Mouse (Mus musculus): ENCODE measurements around the gene Bcam.

Bcam gene

DNA sequence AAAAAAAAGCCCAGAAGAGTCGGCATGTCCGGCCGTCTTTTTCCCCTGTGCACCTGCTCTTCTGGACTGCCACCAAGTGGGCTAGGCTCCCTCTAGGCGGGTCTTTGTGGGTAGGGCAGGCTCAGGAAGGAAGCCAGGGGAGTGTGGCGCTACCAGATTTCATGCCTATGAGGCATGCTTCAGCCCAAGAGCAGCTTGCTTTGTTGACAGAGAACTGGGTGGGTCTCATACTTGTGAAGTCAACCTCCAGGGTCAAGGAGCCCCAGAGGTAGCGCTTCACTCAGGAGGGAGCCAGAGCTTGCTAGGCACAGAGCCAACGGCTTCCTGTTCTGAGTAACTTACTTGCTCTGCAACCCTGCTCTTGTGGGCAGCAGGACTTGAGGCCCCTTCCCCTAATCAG is 17.2 kb downstream of the Bcam start:
- DNase-seq (ENCODE audit: low spot score): no peak

DNA sequence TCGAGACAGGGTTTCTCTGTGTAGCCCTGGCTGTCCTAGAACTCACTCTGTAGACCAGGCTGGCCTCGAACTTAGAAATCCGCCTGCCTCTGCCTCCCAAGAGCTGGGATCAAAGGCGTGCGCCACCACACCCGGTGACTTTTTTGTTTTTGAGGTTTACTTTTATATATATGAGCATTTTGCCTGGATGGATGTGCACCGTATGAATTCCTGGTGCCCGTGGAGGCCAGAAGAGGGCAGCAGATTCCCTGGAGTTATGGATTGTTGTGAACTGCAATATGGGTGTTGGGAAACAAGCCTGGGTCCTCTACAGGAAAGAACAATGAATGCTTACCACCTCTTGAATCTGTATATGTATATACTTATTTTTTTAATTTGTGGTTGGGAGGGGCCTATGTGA is 18.2 kb downstream of the Bcam start:
- DNase-seq (ENCODE audit: low spot score): no peak

DNA sequence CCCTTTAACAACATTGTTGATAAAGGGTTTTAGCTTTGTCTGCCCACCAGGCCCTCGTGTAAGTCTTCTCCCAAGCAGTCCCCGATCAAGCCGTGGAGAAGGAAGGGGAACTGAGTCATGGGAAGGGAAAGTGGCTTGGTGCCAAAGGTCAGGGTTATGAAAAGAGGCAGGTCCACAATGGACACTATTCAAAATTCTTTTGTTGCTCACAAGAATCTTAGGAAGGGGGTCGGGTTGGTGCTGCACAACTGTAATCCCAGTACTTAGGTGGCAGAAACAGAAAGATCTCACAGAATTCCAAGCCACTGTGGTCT is 19.8 kb downstream of the Bcam start:
- DNase-seq (ENCODE audit: low spot score): no peak

DNA sequence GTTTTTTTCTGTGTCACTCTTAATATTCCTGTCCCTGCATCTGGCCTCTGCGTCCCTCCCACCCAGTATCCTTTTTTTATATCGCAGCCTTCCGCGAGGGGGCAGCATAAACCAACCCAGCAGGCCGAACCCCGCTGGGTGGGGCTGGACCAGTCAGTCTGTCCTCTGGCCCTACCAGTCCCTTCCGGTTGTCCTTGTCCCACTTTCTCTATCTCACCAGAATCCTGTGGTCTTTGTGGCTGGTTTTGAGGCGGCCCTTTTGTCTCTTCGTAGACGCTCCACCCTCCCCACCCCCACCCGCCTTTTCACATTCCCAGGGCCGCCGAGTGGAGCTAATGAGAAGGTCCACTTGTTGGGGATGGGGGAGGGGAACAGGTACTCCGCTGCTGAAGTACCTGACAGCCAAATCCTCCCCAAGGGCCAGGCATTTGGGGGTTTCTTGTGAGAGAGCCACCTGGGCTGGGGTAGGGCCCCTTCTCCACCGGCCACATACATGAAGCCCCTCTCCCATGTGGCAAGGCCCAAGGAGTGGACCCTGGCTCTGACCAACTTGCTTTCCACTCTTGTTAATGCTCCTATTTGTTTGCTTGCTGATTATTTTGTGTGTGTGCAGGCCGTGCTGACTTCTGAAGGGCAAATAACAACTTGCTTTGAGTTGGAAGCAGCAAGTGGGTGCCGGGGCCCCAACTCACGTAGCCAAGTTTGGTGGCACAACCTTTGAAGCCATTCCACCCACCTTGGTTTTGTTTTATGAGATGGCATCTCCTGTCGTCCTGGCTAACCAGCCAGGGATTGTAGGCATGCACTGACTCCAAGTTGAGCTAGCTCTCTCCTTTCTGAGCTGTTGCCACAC is 20.4 kb downstream of the Bcam start, which contains the start of gene Nectin2:
Gene Nectin2, minus strand, starts transcription at position 267 of the 853 bp plus-strand sequence.
- DNase-seq (ENCODE audit: low spot score): peak; percentile 27

DNA sequence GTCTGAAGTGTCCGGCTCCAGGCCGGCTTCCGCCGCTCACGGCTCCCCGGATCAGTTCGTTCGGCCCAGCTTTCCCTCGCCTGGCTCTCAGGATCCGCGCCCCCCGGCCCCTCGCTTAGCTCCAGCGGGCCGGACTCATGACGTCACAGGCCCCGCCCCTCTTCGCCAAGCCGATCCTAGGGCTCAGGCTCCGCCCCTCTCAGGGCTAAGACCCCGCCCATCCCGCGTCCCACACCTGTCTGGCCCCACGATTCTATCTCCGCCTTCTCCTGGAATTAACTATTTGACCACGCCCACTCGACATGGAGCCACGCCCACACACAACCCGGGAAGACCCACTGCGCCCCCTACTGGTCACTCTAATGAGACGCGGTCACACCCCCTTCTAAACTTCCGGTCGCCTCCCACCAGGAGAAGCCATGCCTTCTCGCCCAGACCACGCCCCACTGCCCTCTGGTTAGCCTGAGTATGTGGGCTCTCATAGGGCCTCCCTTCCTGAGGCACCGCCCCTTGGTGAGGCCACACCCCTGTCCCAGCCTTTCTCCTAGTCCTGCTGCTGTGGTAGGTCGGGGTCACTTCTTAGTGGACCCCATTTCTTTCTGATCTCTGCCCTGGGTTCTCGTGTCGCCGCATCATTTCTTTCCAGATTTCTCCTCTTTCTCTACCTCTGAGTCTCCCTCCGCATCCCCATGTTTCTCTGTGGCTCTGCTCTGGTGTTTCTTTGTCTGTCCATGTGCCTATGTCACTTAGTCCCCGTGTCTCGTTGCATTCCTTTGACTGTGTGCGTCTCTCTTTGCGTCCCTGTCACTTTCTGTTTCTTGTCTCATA is 21.2 kb downstream of the Bcam start:
- DNase-seq (ENCODE audit: low spot score): peak; percentile 68

DNA sequence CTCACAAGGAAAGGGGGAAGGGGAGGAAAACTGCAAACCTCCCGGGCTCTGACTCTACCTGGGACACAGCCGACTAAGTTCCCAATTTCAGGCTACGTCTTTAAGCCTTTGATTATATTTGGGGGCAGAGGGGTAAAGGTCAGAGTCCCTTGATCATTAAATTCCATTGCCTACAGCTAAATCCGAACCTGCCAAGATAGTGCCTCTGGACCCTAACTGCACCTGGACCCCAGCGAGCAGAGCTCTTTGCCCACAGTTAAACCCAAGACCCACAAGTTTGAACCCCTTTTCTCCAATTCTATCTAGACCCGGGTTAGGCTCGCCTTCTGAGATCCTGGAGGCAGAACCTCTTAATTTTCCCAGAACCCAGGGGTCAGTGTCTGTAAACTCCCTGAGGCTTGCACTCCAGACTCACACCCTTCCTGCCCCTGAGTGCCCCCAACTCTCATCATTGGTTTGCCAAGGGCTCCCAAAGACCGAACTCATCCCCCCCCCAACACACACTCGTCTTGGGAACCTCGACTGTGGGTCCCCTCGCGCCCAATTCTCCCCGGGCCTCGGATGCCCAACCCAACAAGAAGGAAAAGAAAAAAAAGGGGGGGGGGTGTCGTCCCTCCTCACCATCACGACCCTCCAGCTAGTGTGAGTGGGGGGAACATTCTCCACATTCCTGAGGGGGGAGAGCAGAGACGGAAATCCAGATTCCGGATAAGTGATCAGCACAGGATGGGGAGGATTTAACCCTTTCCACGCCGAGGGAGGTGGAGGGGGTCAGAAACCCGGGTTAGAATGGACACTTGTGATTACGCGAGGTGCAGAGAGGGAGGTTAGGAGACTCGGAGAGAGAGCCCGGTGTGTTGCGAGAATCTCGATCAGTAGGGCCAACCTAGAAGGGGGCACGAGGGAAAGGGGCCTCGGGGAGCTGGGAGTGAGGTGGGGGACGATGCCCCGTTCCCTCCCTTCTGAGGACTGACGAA is 22.3 kb downstream of the Bcam start:
- no peak for DNase-seq (ENCODE audit: low spot score)

DNA sequence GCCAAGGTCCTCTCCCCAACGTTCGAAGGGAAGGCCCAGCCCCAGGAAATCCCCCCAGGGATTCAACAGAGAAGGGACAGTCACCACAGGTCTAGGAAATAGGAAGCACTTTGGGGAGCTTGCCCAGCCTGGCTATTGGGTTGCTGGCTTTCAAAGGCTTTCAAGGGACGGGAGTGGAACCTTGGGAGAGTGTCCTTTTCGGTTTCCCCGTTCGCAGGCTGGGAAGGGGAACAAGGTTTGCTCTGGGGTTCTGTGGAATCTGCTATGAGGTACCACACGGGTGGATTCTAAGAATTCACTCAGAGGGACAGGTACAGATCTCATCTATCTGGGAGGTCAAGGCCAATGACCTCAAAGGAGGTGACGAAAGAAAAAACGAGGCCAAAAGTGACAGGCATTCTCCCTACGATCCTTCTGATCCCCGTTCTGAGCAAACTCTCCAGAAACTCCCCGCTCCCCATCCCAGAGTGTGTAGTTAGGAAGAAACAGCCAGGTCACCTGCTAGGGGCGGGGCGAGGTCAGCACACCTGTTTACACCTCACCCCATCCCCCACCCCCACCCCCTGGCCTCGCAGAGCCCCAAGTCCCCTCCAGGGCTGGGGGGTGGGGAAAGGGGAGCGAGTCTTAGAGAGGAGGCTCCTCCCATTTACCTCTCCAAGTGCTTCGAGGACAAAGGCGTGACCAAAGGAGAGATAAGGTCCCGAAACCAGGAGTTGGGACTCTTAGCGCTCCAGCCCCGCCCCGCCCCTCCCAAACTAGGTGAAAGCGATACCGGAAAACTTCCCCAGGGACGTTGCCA is 23.2 kb downstream of the Bcam start:
- no peak for DNase-seq (ENCODE audit: low spot score)

DNA sequence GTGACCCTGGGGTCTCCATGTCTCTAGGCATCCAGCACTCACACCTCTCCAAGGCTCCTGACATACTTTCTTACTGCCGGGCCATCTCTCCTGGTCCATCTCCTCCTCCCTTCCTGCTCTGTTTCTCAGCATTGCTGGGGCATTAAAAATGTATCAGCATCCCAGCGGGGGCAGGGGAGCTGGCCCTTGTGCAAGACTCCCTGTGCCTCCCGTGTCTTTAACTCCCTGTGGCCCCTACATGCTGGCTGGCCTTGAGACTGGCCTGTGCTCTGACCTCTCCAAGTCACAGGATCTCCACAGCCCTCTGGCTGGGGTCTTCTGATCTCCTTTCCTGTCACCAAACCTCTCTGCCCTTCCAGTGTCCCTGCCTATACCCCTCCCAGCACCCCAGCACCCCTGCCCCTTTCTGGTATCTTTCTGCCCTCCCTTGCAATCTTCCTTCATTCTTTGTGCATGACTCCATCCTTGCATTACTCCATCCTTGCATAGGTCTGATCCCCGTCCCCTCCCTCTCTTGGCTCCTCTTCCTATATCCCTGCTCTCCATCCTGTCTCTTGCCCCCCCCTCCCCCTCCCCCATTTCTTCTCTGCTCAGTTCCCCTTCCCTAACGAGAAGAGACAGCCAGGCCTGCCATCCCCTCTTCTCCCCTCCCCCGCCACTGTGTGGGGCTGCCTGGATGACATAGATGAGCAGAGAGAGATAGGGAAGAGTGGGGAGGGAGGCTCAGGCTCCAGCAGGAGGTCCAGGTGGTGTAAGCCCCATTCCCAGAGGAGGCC is 24.2 kb downstream of the Bcam start:
- DNase-seq (ENCODE audit: low spot score): no peak

DNA sequence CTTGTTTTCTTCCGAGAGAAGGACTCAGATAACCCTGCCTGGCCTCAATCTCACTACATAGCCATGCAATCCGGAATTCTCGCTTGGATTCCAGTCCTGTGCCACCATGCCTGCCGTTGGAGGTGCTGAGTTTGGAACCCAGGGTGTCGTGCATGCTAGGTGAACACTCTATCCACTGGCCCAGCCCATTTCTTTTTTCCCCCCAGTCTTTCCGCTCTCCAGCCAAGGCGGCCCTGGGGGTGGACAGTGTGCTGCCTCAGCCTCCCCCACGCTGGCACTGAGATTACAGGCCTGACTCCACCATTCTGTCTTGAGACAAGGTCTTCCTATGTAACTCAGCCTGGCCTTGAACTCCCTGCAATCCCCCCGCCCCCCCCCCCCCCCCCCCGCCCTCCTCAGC is 24.8 kb downstream of the Bcam start:
- no peak for DNase-seq (ENCODE audit: low spot score)

DNA sequence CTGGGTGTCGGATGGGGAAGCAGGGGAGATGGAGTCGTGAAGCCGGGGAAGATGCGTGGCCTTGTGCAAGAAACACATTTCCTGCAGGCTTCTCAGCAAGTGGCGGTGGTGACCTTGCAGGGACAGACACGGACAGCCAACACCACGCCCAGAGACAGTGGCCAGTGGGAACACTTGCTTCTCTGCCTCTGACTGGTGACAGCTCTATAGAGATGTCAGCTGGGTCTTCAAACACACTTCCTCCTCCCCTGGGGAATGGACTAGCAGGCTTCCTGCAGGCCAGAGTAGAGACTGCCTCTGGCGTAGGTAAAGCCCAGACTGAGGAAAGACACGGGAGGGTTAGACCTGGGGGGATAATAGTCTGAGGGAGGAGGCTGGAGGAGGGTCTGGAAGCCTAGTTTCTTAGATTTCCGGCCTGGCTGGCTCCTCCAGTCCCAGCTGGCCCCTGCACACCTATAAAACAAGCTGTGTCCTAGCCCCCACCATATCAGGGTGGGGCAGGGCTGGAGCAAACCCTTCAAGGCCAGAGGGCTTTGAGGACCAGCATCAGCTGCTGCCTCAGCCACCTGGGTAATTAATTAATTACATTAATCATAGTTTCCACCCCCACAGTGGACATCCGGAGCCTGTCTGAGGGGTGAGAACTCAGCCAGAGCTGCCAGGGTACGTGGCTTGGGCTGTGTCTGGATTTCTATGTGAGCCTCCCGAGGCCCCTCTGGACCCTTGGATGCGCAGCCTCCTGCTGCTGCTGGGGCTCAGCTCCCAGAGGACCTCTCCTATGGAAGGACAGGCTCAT is 26.0 kb downstream of the Bcam start:
- DNase-seq (ENCODE audit: low spot score): no peak

DNA sequence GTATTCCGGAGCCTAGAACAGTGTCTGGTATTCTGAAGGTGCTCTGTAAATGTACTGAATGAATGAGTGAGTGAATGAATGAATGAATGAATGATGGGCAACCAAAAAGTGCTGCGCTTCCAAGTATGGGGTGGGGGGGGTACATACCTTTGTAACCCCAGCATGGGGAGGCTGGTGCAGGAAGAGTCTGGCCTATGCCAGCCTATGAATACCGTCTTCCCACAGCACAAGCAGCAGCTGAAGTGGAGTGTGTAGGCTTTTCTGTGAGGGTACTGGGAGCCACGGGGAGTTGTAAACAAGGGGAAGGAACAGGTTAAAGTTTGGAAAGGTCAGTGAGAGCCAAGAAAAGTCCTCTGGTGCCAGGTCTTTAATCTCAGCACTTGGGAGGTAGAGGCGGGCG is 27.0 kb downstream of the Bcam start:
- DNase-seq (ENCODE audit: low spot score): no peak

DNA sequence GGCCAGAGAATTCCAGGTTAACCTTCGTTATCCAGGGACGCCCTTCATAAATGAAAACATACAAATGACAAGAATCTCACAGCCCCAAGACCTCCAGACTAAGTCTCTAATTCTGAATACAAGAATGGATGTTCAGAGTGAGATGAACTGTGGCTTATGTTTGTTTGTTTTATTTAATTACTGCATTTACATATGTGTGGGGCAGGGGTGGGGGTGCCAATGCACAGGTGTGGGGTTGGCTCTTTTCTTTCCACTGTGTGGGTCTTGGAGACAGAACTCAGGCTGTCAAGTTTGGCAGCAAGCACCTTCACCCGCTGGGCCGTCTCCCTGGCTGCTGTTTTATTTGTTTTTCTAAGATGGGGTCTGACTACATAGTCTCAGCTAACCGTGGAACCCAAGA is 28.3 kb downstream of the Bcam start:
- DNase-seq (ENCODE audit: low spot score): no peak

DNA sequence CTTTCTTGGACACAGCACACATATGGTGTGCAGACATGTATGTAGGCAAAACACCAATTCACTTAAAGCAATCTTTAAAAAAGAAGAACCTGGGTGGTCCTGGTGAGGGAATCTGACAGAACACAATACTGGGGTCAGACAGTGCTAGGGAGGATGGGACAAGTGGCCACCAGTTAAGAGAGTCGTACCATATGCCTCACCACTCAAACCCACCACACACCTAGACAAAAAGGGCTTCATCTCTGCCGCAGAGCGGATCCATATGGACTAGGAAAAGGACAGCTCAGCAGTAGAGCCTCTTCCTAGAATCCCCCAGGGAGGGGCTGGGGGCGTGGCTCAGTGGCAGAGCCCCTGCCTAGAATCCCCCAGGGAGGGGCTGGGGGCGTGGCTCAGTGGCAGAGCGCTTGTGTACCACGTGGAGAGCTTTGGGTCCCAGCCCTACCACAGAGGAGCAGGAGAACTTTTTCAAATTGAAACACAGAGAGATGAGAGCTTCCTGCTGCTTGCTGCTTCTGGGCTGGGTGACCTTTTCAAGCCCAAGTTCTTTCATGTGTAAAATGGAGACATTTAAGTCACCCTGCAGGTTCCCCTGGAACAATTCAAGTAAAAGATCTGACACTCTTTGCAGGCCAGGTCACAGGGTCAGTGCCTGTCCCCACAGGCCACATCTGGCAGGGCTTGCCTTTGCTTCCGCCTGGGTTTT is 29.3 kb downstream of the Bcam start:
- DNase-seq (ENCODE audit: low spot score): no peak

DNA sequence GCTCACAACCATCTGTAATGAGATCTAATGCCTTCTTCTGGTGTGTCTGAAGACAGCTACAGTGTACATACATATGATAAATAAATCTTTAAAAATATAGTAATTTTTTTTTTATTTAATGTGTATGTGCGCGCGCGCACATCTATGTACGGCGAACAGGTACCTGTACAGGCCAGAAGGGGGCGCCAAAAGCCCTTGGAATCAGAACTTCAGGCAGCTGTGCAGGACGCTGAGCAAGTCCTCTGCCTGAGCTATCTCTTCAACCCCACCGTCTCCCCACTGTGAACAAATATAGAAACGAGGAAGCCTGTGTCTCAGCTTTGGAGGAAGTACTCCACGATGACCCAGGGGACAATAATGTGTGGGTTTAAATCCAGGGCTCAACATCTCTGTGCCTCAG is 30.5 kb downstream of the Bcam start:
- no peak for DNase-seq (ENCODE audit: low spot score)

DNA sequence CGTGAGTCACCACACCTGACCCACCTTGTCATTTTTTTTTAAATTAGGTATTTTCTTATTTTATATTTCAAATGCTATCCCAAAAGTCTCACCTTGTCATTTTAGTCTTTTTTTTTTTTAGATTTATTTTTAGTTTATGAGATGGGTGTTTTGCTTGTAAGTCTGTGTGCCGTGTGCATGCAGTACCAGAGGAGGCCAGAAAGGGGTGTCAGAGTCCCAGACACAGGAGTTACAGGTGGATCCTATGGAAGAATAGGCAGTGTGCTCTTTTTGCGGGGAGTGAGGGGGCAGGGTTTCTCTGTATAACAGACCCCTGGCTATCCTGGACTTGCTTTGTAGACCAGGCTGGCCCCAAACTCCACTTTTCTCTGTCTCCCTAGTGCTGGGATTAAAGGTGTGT is 32.0 kb downstream of the Bcam start:
- DNase-seq (ENCODE audit: low spot score): no peak

DNA sequence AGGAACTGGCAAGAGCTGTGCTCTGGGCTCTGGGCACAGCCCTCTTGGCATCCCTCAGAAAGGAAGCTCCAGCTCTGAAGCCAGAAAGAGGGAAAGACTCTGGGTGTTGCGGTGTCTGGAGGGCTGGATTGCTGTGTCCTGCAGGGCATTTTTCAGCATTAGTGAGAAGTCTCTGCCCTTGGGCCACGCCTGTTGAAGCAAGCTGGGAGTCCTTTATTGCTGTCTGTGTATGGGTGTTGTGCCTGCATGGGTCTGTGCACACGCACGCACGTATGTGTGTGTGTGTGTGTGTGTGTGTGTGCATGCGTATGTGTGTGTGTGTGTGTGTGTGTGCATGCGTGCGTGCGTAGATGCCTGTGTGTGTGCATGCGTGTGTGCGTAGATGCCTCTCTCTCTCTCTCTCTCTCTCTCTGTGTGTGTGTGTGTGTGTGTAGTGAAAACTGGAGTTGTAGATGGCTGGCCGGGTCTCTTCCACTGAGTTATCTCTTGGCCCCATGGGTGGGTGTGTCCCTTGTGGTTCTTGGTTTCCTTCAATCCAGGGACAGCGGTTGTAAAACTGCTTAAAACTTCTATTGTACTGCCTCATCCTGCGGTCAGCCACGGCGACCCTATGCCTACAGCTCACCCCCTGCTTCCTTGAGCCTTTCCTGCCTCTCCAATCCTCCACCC is 34.3 kb downstream of the Bcam start:
- no peak for DNase-seq (ENCODE audit: low spot score)

DNA sequence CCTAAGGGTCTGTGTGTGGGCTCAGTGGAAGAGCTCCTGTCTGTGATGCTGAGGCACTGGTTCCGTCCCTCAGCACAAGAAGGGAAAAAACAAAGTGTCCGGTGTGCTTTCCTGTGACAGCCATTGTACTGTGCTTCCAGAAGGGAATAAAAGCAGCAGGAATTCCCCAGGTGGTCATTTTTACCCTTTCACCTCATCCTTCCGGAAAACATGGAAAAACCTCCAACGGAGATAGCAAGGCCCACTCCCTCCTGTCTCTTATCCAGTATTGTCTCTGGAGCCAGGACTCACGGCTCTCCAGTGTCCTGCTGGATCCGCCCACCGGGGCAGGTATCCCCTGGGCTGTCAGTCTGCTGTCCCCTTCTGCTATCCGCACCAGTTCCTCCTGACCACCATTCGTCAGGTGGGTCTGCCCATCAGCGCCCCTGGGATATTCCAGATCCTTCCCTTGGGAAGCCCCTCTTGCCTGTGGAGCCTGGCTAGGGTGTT is 36.6 kb downstream of the Bcam start:
- DNase-seq (ENCODE audit: low spot score): no peak

DNA sequence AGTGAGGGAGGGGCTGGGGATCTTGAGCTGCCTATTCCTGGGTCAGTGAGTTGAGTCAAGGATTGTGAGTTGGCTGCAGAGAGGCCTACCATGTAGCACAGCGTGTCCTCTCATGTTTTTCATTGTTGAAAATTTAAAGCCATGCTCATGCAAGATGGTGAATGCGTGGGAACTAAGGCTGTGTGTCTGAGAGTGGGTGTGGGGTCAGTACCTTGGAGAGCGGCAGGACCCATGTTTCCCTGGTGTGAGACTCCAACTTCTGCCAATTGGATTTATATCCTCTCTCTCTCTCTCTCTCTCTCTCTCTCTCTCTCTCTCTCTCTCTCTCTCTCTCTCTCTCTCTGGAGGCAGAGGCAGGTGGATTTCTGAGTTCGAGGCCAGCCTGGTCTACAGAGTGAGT is 44.3 kb downstream of the Bcam start:
- no peak for DNase-seq (ENCODE audit: low spot score)
